Mouse (Mus musculus) limb, embryonic 15.5 days (tissue): ENCODE data around the gene Fgd3. TPM values are rescaled to one million over a fixed set of nuclear protein-coding genes. Genes with fewer than 3 reads are reported as not detected.
A peak's percentile ranks its signal among the peaks of the same experiment; 100 is the strongest.

ENCODE experiments used
- ATAC-seq: fragments of 200-750 bp; cut with Nextera tagmentation; 2 replicates; pipeline ENCODE4 v1.8.0; 2017; ENCODE audit warnings: low read depth, moderate TSS enrichment; ENCODE audit not compliant: insufficient number of reproducible peaks, low FRiP score, low TSS enrichment
- H3K27ac ChIP-seq: fragments of 300-500 bp; sonication (generic); 2 replicates; pipeline ENCODE4 v1.5.1; 2015; ENCODE audit warnings: moderate library complexity, mild to moderate bottlenecking, inconsistent platforms
- H3K27me3 ChIP-seq: fragments of 300-500 bp; sonication (generic); 2 replicates; pipeline ENCODE4 v1.6.1; 2015; ENCODE audit warnings: inconsistent platforms
- H3K36me3 ChIP-seq: fragments of 300-500 bp; sonication (generic); 2 replicates; pipeline ENCODE4 v1.6.1; 2015; ENCODE audit warnings: inconsistent platforms
- H3K4me1 ChIP-seq: fragments of 300-500 bp; sonication (generic); 2 replicates; pipeline ENCODE4 v1.6.1; 2015; ENCODE audit warnings: inconsistent platforms
- H3K4me2 ChIP-seq: fragments of 300-500 bp; sonication (generic); 2 replicates; pipeline ENCODE4 v1.6.1; 2015; ENCODE audit warnings: mild to moderate bottlenecking, inconsistent platforms
- H3K4me3 ChIP-seq: fragments of 300-500 bp; sonication (generic); 2 replicates; pipeline ENCODE4 v1.5.1; 2015; ENCODE audit warnings: mild to moderate bottlenecking, inconsistent platforms
- H3K9ac ChIP-seq: fragments of 300-500 bp; sonication (generic); 2 replicates; pipeline ENCODE4 v1.6.1; 2015; ENCODE audit warnings: inconsistent platforms
- H3K9me3 ChIP-seq: fragments of 300-500 bp; sonication (generic); 2 replicates; pipeline ENCODE4 v1.6.1; 2016; ENCODE audit warnings: inconsistent platforms
- WGBS: fragments of 180-500 bp; shearing (Covaris S2); methylation state at CpG from one replicate; pipeline ENCODE4 v1.1.7; 2015; 5-methylcytosine and 5-hydroxymethylcytosine counted together
- polyA plus RNA-seq: library from polyadenylated mRNA; unstranded; fragments of >200 nt; fragmentation: Nextera tagmentation; extraction: Ambion mirVana; gene quantifications from 2 replicates; pipeline ENCODE4 v1.2.1, GENCODE M21; 2015

Gene Fgd3
- polyA plus RNA-seq, 1 experiment from 2014 or later: 0.40 TPM

GRCm38 (mm10) chr13:49317508-49317907 lies 2.6 kb downstream of the Fgd3 start:
- Histone ChIP-seq H3K9me3 (no peaks in the 10 kb centered on the region), H3K27me3 (no peaks in the 10 kb centered on the region), H3K9ac (no peak overlapping the region), H3K4me1 (peaks cover 13% of the 10 kb centered on the region), H3K4me2 (no peak overlapping the region), H3K4me3 (no peak overlapping the region), H3K36me3 (no peaks in the 10 kb centered on the region), H3K27ac (no peak overlapping the region)
- 77% methylated on average over 6 of the region's 6 CpGs for WGBS
- ATAC-seq: no peak

DNA sequence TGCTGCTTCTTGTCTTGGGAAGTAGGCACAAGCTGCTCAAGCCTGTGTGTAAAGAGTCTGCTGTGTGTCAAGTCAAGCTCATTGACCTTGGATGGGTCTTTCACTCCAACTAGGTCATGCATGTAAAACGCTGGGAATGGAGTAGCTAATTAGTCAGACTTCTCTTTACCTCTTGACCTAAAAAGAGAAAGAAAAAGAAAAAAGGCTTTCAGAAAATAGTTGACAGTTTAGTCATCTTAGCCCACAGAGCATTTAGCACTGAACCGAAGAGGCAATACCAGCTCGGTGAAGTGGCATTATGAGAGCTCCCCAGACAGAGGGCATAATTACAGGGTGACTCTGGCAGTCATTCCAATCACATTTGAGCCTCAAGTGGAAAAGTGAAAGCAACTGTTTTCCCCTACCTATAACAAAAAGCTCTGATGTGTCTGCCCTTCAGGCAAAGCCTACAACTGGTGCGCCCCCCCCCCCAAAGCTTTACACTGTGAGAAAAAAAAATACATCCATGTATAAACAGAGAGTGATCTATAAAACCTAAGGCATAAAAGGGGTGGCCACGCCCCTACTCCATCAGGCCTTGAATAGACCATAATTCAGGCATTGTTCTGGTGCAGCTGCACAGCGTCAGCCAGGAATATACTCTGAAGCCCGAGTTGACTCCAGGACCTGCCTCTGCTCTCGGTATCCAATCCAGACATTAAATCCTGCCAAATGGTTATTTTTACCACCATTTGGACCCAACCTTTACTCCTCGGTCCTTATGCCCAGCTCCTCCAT lies 3.5 kb downstream of the Fgd3 start:
- no peak for ATAC-seq
- no peaks in the 10 kb centered on the region for H3K36me3 ChIP-seq
- H3K9ac ChIP-seq: no peak overlapping the region
- no peak overlapping the region for H3K4me2 ChIP-seq
- H3K4me3 ChIP-seq: no peak overlapping the region
- no peak overlapping the region for H3K27ac ChIP-seq
- no peaks in the 10 kb centered on the region for H3K9me3 ChIP-seq
- peaks cover 9% of the 10 kb centered on the region for H3K4me1 ChIP-seq
- 45% methylated on average over 9 of the region's 9 CpGs for WGBS
- no peaks in the 10 kb centered on the region for H3K27me3 ChIP-seq

DNA sequence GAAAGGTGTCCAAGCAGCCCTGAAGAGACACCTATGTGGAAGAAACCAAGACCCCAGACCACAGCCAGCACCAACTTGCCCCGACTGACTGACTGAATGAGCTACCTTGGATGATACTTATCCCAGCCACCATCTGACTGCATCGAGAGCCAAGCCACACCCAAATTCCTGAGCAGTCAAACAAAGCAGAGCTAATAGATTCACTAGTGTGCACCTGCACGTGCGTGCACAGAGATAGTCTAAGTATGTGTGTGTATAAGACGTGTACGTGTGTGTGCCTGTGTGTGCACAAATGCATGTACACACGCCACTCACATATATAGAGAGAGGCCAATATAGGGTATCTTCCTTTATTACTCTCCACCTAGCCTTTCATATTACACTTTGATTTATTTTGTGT lies 8.5 kb downstream of the Fgd3 start:
- no peak for ATAC-seq
- Histone ChIP-seq H3K9ac (no peak overlapping the region), H3K27me3 (no peaks in the 10 kb centered on the region), H3K9me3 (no peaks in the 10 kb centered on the region), H3K4me3 (no peak overlapping the region), H3K4me2 (no peak overlapping the region), H3K36me3 (no peaks in the 10 kb centered on the region), H3K27ac (no peak overlapping the region), H3K4me1 (peaks cover 6% of the 10 kb centered on the region; the same call in 1 of the 2 replicates)
- WGBS: 72% methylated on average over 7 of the region's 7 CpGs

- WGBS: 85% methylated on average over 1 of the region's 1 CpGs
- Histone ChIP-seq H3K4me3 (no peak overlapping the region), H3K9me3 (no peaks in the 10 kb centered on the region), H3K4me2 (no peak overlapping the region), H3K9ac (no peak overlapping the region), H3K27me3 (no peaks in the 10 kb centered on the region), H3K27ac (no peak overlapping the region), H3K36me3 (no peaks in the 10 kb centered on the region), H3K4me1 (peaks cover 8% of the 10 kb centered on the region; the same call in 1 of the 2 replicates)
- ATAC-seq: no peak
Measured at GRCm38 (mm10) chr13:49309501-49309900, 10.6 kb downstream of the Fgd3 start.

DNA sequence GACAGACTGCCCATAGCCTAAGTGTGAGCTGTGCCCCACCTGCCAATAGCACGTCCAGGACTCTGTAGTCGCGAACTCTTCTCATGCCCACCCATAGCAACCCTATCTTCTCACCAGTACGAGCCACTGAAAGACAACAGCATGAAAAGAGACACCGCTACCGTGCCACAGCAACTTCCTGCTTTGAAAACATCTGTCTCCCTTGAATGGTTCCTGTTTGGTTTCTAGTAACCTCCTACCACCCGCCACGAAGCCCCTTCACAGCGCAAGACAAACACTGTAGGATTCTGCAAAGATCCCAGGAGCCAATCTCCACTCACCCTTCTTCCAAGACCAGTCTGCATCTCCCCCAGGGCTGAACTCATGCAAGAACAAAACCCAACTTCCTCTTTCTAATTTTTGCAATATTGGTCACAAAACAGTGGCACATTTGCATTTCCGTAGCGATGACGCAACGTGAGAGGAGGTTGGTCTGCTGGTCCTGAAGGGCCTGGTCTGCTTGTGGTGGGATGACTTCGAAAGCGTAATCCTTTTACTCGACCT lies 11.2 kb downstream of the Fgd3 start:
- H3K4me1 ChIP-seq: peaks cover 8% of the 10 kb centered on the region; the same call in 1 of the 2 replicates
- ATAC-seq: no peak
- H3K27ac ChIP-seq: 0 out of 2 replicates have a peak overlapping the region, but pooled peaks have one; percentile 4
- no peaks in the 10 kb centered on the region for H3K36me3 ChIP-seq
- no peak overlapping the region for H3K4me3 ChIP-seq
- WGBS: 81% methylated on average over 16 of the region's 16 CpGs
- no peaks in the 10 kb centered on the region for H3K27me3 ChIP-seq
- H3K9ac ChIP-seq: no peak overlapping the region
- H3K9me3 ChIP-seq: no peaks in the 10 kb centered on the region
- no peak overlapping the region for H3K4me2 ChIP-seq

DNA sequence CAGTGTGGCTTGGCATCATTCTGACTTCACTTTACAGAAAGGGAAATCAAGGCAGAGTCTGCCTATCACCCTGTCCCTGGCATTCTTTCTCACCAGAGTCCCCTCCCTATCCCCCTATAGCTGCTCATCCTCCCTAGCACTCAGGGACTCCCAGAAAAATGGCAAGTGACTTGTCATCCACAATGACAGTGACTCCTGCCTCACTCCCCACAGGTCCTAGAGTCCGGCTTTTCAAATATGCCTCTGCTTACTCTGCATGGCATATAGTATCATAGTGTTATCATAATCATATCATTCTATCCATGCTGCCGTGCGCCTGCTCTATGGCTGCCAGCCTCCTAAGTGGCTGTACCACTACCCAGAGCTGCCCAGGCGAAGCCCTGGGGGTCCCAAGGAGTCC lies 11.9 kb downstream of the Fgd3 start:
- H3K27me3 ChIP-seq: no peaks in the 10 kb centered on the region
- H3K4me2 ChIP-seq: no peak overlapping the region
- H3K27ac ChIP-seq: peak overlapping the region; percentile 71; the same call in 1 of the 2 replicates
- no peak overlapping the region for H3K4me3 ChIP-seq
- peaks cover 8% of the 10 kb centered on the region; the same call in 1 of the 2 replicates for H3K4me1 ChIP-seq
- H3K9ac ChIP-seq: no peak overlapping the region
- 88% methylated on average over 4 of the region's 4 CpGs for WGBS
- no peak for ATAC-seq
- H3K9me3 ChIP-seq: no peaks in the 10 kb centered on the region
- no peaks in the 10 kb centered on the region for H3K36me3 ChIP-seq

- 24% methylated on average over 10 of the region's 10 CpGs for WGBS
- no peak overlapping the region for H3K9ac ChIP-seq
- no peaks in the 10 kb centered on the region for H3K36me3 ChIP-seq
- no peaks in the 10 kb centered on the region for H3K9me3 ChIP-seq
- no peaks in the 10 kb centered on the region for H3K27me3 ChIP-seq
- peaks cover 8% of the 10 kb centered on the region; the same call in 1 of the 2 replicates for H3K4me1 ChIP-seq
- peak overlapping the region; percentile 71 for H3K27ac ChIP-seq
- no peak overlapping the region for H3K4me2 ChIP-seq
- ATAC-seq: no peak
- H3K4me3 ChIP-seq: no peak overlapping the region
Measured at GRCm38 (mm10) chr13:49307311-49307969, 12.7 kb downstream of the Fgd3 start.

GRCm38 (mm10) chr13:49306771-49307310 lies 13.3 kb downstream of the Fgd3 start:
- no peak for ATAC-seq
- no peak overlapping the region for H3K9ac ChIP-seq
- H3K4me2 ChIP-seq: no peak overlapping the region
- H3K4me1 ChIP-seq: peaks cover 8% of the 10 kb centered on the region; the same call in 1 of the 2 replicates
- peak overlapping the region; percentile 70 for H3K27ac ChIP-seq
- 64% methylated on average over 7 of the region's 7 CpGs for WGBS
- H3K27me3 ChIP-seq: no peaks in the 10 kb centered on the region
- H3K36me3 ChIP-seq: no peaks in the 10 kb centered on the region
- no peak overlapping the region for H3K4me3 ChIP-seq
- no peaks in the 10 kb centered on the region for H3K9me3 ChIP-seq

GRCm38 (mm10) chr13:49300771-49301170 lies 19.3 kb downstream of the Fgd3 start:
- WGBS: 79% methylated on average over 1 of the region's 1 CpGs
- Histone ChIP-seq H3K27ac (no peak overlapping the region), H3K4me1 (0 out of 2 replicates have a peak, but pooled peaks cover 2% of the 10 kb centered on the region), H3K36me3 (no peaks in the 10 kb centered on the region), H3K9ac (no peak overlapping the region), H3K4me3 (no peak overlapping the region), H3K9me3 (no peaks in the 10 kb centered on the region), H3K4me2 (no peak overlapping the region), H3K27me3 (no peaks in the 10 kb centered on the region)
- ATAC-seq: no peak

GRCm38 (mm10) chr13:49298514-49299381 lies 21.4 kb downstream of the Fgd3 start:
- 0 out of 2 replicates have a peak, but pooled peaks cover 2% of the 10 kb centered on the region for H3K4me1 ChIP-seq
- no peak for ATAC-seq
- no peaks in the 10 kb centered on the region for H3K36me3 ChIP-seq
- H3K4me2 ChIP-seq: no peak overlapping the region
- no peaks in the 10 kb centered on the region for H3K27me3 ChIP-seq
- H3K4me3 ChIP-seq: no peak overlapping the region
- no peaks in the 10 kb centered on the region for H3K9me3 ChIP-seq
- WGBS: 67% methylated on average over 14 of the region's 14 CpGs
- no peak overlapping the region for H3K27ac ChIP-seq
- no peak overlapping the region for H3K9ac ChIP-seq

- 0 out of 2 replicates have a peak, but pooled peaks cover 2% of the 10 kb centered on the region for H3K4me1 ChIP-seq
- no peak overlapping the region for H3K27ac ChIP-seq
- H3K27me3 ChIP-seq: no peaks in the 10 kb centered on the region
- no peak overlapping the region for H3K4me2 ChIP-seq
- no peak overlapping the region for H3K9ac ChIP-seq
- H3K36me3 ChIP-seq: no peaks in the 10 kb centered on the region
- no peak overlapping the region for H3K4me3 ChIP-seq
- no peaks in the 10 kb centered on the region for H3K9me3 ChIP-seq
- WGBS: 80% methylated on average over 7 of the region's 7 CpGs
- no peak; the same call in 1 of the 2 replicates for ATAC-seq
Measured at GRCm38 (mm10) chr13:49296270-49296669, 23.8 kb downstream of the Fgd3 start.
